Mouse (Mus musculus) heart, embryonic 15.5 days (tissue): ENCODE data around the gene H2-T3. TPM values are rescaled to one million over a fixed set of nuclear protein-coding genes. Genes with fewer than 3 reads are reported as not detected.
"Not testable (repeated sequence)": the region's sequence is repeated elsewhere in the genome, so short reads cannot be mapped to it uniquely, and the experiment has no call there.

Experiments used
- ATAC-seq: fragments of 200-750 bp; cut with Nextera tagmentation; replicated peaks from 2 replicates; pipeline ENCODE4 v1.8.0; 2017; ENCODE audit warnings: low read depth, moderate TSS enrichment; ENCODE audit not compliant: insufficient number of reproducible peaks, insufficient read depth, low FRiP score
- H3K27ac ChIP-seq: fragments of 300-500 bp; sonication (generic); 2 replicates; pipeline ENCODE4 v1.5.1; 2015; ENCODE audit warnings: mild to moderate bottlenecking, inconsistent platforms
- H3K27me3 ChIP-seq: fragments of 300-500 bp; sonication (generic); 2 replicates; pipeline ENCODE4 v1.6.1; 2015; ENCODE audit warnings: inconsistent platforms
- H3K36me3 ChIP-seq: fragments of 300-500 bp; sonication (generic); 2 replicates; pipeline ENCODE4 v1.6.1; 2015; ENCODE audit warnings: mild to moderate bottlenecking, inconsistent platforms
- H3K4me1 ChIP-seq: fragments of 300-500 bp; sonication (generic); replicated peaks from 2 replicates; pipeline ENCODE4 v1.6.1; 2015; ENCODE audit warnings: inconsistent platforms
- H3K4me2 ChIP-seq: fragments of 300-500 bp; sonication (generic); 2 replicates; pipeline ENCODE4 v1.6.1; 2015; ENCODE audit warnings: inconsistent platforms, mild to moderate bottlenecking, moderate library complexity
- H3K4me3 ChIP-seq: fragments of 300-500 bp; sonication (generic); 2 replicates; pipeline ENCODE4 v1.5.1; 2015; ENCODE audit warnings: mild to moderate bottlenecking, inconsistent platforms
- H3K9ac ChIP-seq: fragments of 300-500 bp; sonication (generic); 2 replicates; pipeline ENCODE4 v1.6.1; 2015; ENCODE audit warnings: mild to moderate bottlenecking, inconsistent platforms
- H3K9me3 ChIP-seq: fragments of 300-500 bp; sonication (generic); replicated peaks from 2 replicates; pipeline ENCODE4 v1.6.1; 2016; ENCODE audit warnings: inconsistent platforms
- WGBS: fragments of 180-500 bp; shearing (Covaris S2); methylation state at CpG from one replicate; pipeline ENCODE4 v1.1.7; 2015; ENCODE audit warnings: mixed read lengths; 5-methylcytosine and 5-hydroxymethylcytosine counted together
- polyA plus RNA-seq: library from polyadenylated mRNA; unstranded; fragments of >200 nt; fragmentation: Nextera tagmentation; extraction: Ambion mirVana; gene quantifications from 2 replicates; pipeline ENCODE4 v1.2.1, GENCODE M21; 2015

Gene H2-T3
- polyA plus RNA-seq, 1 experiment from 2014 or later, result not detected

DNA sequence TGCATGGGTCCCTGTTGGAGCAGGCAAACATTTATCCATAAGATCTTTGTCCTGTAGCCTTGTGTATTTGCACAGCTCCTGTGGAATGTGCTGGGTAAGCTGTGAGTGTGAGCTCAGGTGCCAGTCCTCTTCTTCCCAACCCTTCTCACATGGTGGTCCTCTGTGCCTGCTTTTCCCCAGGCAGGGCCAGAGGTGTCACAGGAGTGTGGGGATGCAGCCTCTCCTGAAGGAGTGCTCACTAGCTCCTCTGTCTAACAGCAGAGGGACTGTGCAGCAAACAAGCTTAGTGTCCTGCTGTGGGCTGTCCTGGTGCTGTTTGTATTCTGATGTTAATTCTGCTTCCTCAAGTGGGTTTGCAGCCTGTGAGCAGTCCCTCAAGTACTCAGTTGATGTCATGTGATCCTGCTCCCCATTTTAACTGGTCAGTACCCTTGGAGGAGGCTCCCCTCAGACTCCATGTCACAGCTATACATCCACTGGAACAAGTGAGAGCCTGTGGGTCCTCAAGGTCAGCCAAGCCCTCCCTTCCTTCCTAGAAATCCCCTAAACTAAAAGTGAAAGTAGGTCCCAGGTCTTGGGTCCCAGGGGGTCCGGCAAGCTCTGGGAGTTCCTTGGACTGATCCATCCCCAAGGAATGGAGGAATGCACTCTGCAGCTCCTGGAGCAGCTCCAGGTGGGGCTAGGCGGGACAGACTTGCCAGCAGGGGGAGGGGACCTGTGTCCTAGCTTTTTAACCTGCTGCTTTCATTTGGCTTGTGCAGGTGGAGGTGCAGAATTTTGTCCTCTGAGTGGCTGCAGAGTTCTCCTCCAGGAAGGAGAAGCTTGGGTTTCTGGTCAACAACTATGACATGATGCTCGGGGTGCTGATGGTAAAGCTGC lies 35.6 kb downstream of the H2-T3 start:
- Histone ChIP-seq H3K27me3 (peaks cover 67% of the 10 kb centered on the region), H3K4me2 (no peak overlapping the region)
- 20% methylated on average over 3 of the region's 3 CpGs for WGBS

GRCm38 (mm10) chr17:36151200-36151599 lies 38.9 kb downstream of the H2-T3 start:
- not testable (repeated sequence) for H3K9me3 ChIP-seq, ATAC-seq

More for the DNA sequence above, 35.6 kb downstream of the H2-T3 start:
- H3K36me3 ChIP-seq, result no peaks in the 10 kb centered on the region
- no peak overlapping the region for H3K27ac ChIP-seq
- peaks cover 4% of the 10 kb centered on the region for H3K4me1 ChIP-seq
- ATAC-seq, result no peak
- no peak overlapping the region for H3K4me3 ChIP-seq
- H3K9me3 ChIP-seq, result no peaks in the 10 kb centered on the region
- no peak overlapping the region for H3K9ac ChIP-seq

DNA sequence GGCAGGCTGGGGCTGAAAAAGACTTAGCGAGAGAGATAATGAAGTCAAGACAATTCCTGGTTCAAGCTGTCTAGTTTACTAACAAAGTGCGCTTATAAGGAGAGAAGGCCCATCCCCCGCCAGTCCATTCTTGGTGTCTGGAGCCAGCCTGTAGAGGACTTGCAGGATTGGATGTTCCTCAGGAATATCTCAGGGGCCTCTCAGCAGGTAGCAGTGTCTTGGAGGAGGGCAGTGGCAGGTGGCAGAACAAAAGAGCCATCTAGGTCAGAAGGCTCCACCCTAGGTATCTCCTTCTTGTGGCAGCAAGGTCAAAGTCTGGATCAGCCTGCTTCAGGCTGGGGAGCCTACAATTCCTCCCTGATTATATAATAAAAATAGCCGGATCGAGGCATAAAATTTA lies 41.6 kb downstream of the H2-T3 start:
- not testable (repeated sequence) for H3K4me2 ChIP-seq, H3K27ac ChIP-seq, H3K36me3 ChIP-seq, H3K9ac ChIP-seq, ATAC-seq, H3K4me3 ChIP-seq, H3K9me3 ChIP-seq
- peaks cover 55% of the 10 kb centered on the region for H3K27me3 ChIP-seq
- peaks cover 11% of the 10 kb centered on the region for H3K4me1 ChIP-seq
- 73% methylated on average over 5 of the region's 5 CpGs for WGBS

More at GRCm38 (mm10) chr17:36151200-36151599, 38.9 kb downstream of the H2-T3 start:
- not testable (repeated sequence) for H3K36me3 ChIP-seq, H3K9ac ChIP-seq, H3K4me3 ChIP-seq, H3K27ac ChIP-seq, H3K4me2 ChIP-seq, H3K4me1 ChIP-seq
- H3K27me3 ChIP-seq, result peaks cover 56% of the 10 kb centered on the region
- WGBS, result 35% methylated on average over 4 of the region's 4 CpGs

- Histone ChIP-seq H3K27me3 (peaks cover 54% of the 10 kb centered on the region), H3K4me1 (peaks cover 11% of the 10 kb centered on the region)
- not testable (repeated sequence) for H3K4me3 ChIP-seq, H3K9me3 ChIP-seq, H3K36me3 ChIP-seq, H3K4me2 ChIP-seq, ATAC-seq, H3K9ac ChIP-seq, H3K27ac ChIP-seq
- 73% methylated on average over 1 of the region's 1 CpGs for WGBS
Observed at GRCm38 (mm10) chr17:36146937-36147336, 43.1 kb downstream of the H2-T3 start.

DNA sequence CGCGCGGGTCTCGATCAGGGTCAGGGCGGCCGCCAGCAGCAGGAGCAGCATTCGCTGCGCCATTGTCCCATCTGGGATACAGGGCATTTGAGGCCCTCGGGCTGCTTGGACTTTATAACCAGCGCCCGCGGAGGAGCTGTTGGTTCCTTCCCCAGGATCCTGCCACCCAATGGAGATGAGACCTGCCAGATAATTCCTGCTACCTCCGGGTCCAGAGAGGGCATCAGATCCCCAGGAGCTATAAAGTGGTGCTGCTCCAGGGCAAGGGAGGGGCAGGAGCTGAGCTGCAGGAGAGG lies 44.3 kb downstream of the H2-T3 start:
- H3K9me3 ChIP-seq, H3K27ac ChIP-seq, H3K36me3 ChIP-seq, ATAC-seq, H3K9ac ChIP-seq: not testable (repeated sequence)
- peak overlapping the region; percentile 52 for H3K4me3 ChIP-seq
- H3K4me2 ChIP-seq, result peak overlapping the region; percentile 79
- WGBS, result 6% methylated on average over 13 of the region's 13 CpGs
- H3K4me1 ChIP-seq, result peaks cover 11% of the 10 kb centered on the region
- peaks cover 61% of the 10 kb centered on the region for H3K27me3 ChIP-seq

- 3% methylated on average over 68 of the region's 78 CpGs for WGBS
- Histone ChIP-seq H3K9me3 (no peaks in the 10 kb centered on the region), H3K4me1 (peaks cover 11% of the 10 kb centered on the region), H3K36me3 (no peaks in the 10 kb centered on the region), H3K9ac (no peak overlapping the region), H3K27me3 (peaks cover 63% of the 10 kb centered on the region), H3K27ac (no peak overlapping the region), H3K4me3 (peak overlapping the region; percentile 52), H3K4me2 (peak overlapping the region; percentile 79)
- 0 out of 2 replicates have a peak, but pooled peaks have one; percentile 7 for ATAC-seq
Observed at GRCm38 (mm10) chr17:36145111-36145860, 44.8 kb downstream of the H2-T3 start.

DNA sequence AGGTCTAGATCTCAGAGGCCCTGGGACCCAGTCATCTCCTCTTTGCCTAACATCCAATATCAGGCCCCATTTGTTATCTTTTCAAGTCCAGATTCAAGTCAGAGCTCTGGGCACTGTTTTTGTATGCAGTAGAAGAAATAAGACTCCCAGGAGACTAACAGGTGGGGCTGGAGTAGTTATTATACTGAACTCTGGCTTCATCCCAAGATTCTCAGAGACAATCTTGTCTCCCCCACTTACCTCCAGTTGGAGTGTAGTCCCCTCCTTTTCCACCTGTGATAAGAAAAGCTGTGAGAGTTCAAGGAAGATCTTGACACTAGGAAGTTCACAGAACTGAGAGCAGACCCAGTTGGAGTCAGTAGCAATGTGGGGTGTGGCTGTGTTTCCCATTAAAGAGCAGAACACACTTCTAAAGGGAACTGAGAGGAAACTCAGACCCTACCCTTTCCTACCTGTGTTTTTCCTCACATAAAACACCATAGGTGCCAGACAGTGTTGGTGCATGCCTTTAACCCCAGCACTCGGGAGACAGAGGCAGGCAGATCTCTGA lies 53.7 kb downstream of the H2-T3 start:
- not testable (repeated sequence) for H3K9me3 ChIP-seq, ATAC-seq, H3K4me1 ChIP-seq, H3K9ac ChIP-seq, H3K4me3 ChIP-seq, H3K27ac ChIP-seq, H3K4me2 ChIP-seq, H3K36me3 ChIP-seq
- peaks cover 50% of the 10 kb centered on the region for H3K27me3 ChIP-seq
- 63% methylated on average over 1 of the region's 1 CpGs for WGBS

Other genes starting within 250 kb of the H2-T3 start
- gene Abcf1, start 220.5 kb downstream of the H2-T3 start, polyA plus RNA-seq, result 57.8 and 71.3 TPM in 2 replicates
- gene Gnl1, start 210.4 kb downstream of the H2-T3 start, polyA plus RNA-seq, result 31.4 and 37.8 TPM in 2 replicates
- gene Prr3, start 210.1 kb downstream of the H2-T3 start, polyA plus RNA-seq, result 13.7 and 20.4 TPM in 2 replicates
- 1.3 and 2.7 TPM in 2 replicates for gene H2-T24, start 169.7 kb downstream of the H2-T3 start, polyA plus RNA-seq
- gene H2-T23, start 157.4 kb downstream of the H2-T3 start, polyA plus RNA-seq, result 4.7 and 11.6 TPM in 2 replicates
- gene H2-T22, start 147.5 kb downstream of the H2-T3 start, polyA plus RNA-seq, result 7.0 and 12.0 TPM in 2 replicates
- gene Gm6034, start 147.3 kb downstream of the H2-T3 start, polyA plus RNA-seq, result not detected in 2 replicates
- 0.13 TPM in 1 of 2 replicates, not detected in the other for gene Gm11127, start 131.9 kb downstream of the H2-T3 start, polyA plus RNA-seq
- gene Gm19684, start 68.6 kb downstream of the H2-T3 start, polyA plus RNA-seq, result not detected in 2 replicates
- not detected in 2 replicates for gene Gm7030, start 60.9 kb downstream of the H2-T3 start, polyA plus RNA-seq
- gene Gm8909, start 21.8 kb downstream of the H2-T3 start, polyA plus RNA-seq, result 0.84 and 1.8 TPM in 2 replicates
- 78.8 and 83.7 TPM in 2 replicates for gene Rpp21, start 67.8 kb upstream of the H2-T3 start, polyA plus RNA-seq
- gene Trim39, start 82.0 kb upstream of the H2-T3 start, polyA plus RNA-seq, result 9.1 and 11.1 TPM in 2 replicates
- gene H2-M10.2, start 96.2 kb upstream of the H2-T3 start, polyA plus RNA-seq, result not detected in 2 replicates
- not detected in 2 replicates for gene H2-M10.1, start 135.9 kb upstream of the H2-T3 start, polyA plus RNA-seq
- gene H2-M10.3, start 178.1 kb upstream of the H2-T3 start, polyA plus RNA-seq, result not detected in 2 replicates